Mouse (Mus musculus): ENCODE data around the gene Tspan4. TPM values are rescaled to one million over a fixed set of nuclear protein-coding genes. Genes with fewer than 3 reads are reported as not detected.

Gene Tspan4
- polyA plus RNA-seq, 1 experiment from 2014 or later, result 39.7 TPM

- peaks cover 18% of the 10 kb centered on the region; the same call in 1 of the 2 replicates for H3K27me3 ChIP-seq (replicated peaks; ENCODE audit: control insufficient read depth, insufficient read depth, low read length)
- no peak for ATAC-seq
- H3K36me3 ChIP-seq (ENCODE audit: control insufficient read depth, insufficient read depth), result peaks cover 3% of the 10 kb centered on the region; the same call in 1 of the 2 replicates
- H3K9me3 ChIP-seq (ENCODE audit: control insufficient read depth), result no peaks in the 10 kb centered on the region
- no peak for TF ChIP-seq CTCF (IDR thresholded peaks at IDR 0.05; ENCODE audit: low read depth)
- 13% methylated on average over 11 of the region's 11 CpGs for WGBS
- no peak overlapping the region for H3K27ac ChIP-seq (ENCODE audit: low read depth, low read length)
- H3K4me2 ChIP-seq (replicated peaks; ENCODE audit: low read depth), result peak overlapping the region; percentile 89
- no peaks in the 10 kb centered on the region; the same call in 1 of the 2 replicates for H3K4me1 ChIP-seq (replicated peaks; ENCODE audit: control insufficient read depth, insufficient read depth, low read length)
- peak overlapping the region; percentile 48 for H3K4me3 ChIP-seq (ENCODE audit: low read depth, low read length)
- H3K9ac ChIP-seq (ENCODE audit: low read depth, low read length), result no peak overlapping the region
Observed at GRCm38 (mm10) chr7:141482531-141483024, 7.5 kb downstream of the Tspan4 start.

GRCm38 (mm10) chr7:141483114-141483653 lies 8.1 kb downstream of the Tspan4 start:
- Histone ChIP-seq H3K4me3 (ENCODE audit: low read depth, low read length) (no peak overlapping the region), H3K27me3 (replicated peaks; ENCODE audit: control insufficient read depth, insufficient read depth, low read length) (peaks cover 18% of the 10 kb centered on the region; the same call in 1 of the 2 replicates), H3K9me3 (ENCODE audit: control insufficient read depth) (no peaks in the 10 kb centered on the region), H3K4me2 (replicated peaks; ENCODE audit: low read depth) (no peak overlapping the region), H3K4me1 (replicated peaks; ENCODE audit: control insufficient read depth, insufficient read depth, low read length) (no peaks in the 10 kb centered on the region; the same call in 1 of the 2 replicates), H3K9ac (ENCODE audit: low read depth, low read length) (no peak overlapping the region), H3K27ac (ENCODE audit: low read depth, low read length) (no peak overlapping the region), H3K36me3 (ENCODE audit: control insufficient read depth, insufficient read depth) (peaks cover 3% of the 10 kb centered on the region; the same call in 1 of the 2 replicates)
- no peak for ATAC-seq
- 75% methylated on average over 6 of the region's 6 CpGs for WGBS
- TF ChIP-seq CTCF (IDR thresholded peaks at IDR 0.05; ENCODE audit: low read depth), result no peak

- TF ChIP-seq CTCF (IDR thresholded peaks at IDR 0.05; ENCODE audit: low read depth), result no peak
- peaks cover 18% of the 10 kb centered on the region; the same call in 1 of the 2 replicates for H3K27me3 ChIP-seq (replicated peaks; ENCODE audit: control insufficient read depth, insufficient read depth, low read length)
- H3K4me1 ChIP-seq (replicated peaks; ENCODE audit: control insufficient read depth, insufficient read depth, low read length), result no peaks in the 10 kb centered on the region; the same call in 1 of the 2 replicates
- peaks cover 3% of the 10 kb centered on the region; the same call in 1 of the 2 replicates for H3K36me3 ChIP-seq (ENCODE audit: control insufficient read depth, insufficient read depth)
- H3K4me2 ChIP-seq (replicated peaks; ENCODE audit: low read depth), result no peak overlapping the region
- no peak overlapping the region for H3K9ac ChIP-seq (ENCODE audit: low read depth, low read length)
- no peak for ATAC-seq
- WGBS, result 85% methylated on average over 5 of the region's 5 CpGs
- H3K4me3 ChIP-seq (ENCODE audit: low read depth, low read length), result no peak overlapping the region
- H3K9me3 ChIP-seq (ENCODE audit: control insufficient read depth), result no peaks in the 10 kb centered on the region
- no peak overlapping the region for H3K27ac ChIP-seq (ENCODE audit: low read depth, low read length)
Observed at GRCm38 (mm10) chr7:141484186-141485120, 9.4 kb downstream of the Tspan4 start.

- Histone ChIP-seq H3K9me3 (ENCODE audit: control insufficient read depth) (no peaks in the 10 kb centered on the region), H3K27me3 (replicated peaks; ENCODE audit: control insufficient read depth, insufficient read depth, low read length) (peaks cover 18% of the 10 kb centered on the region; the same call in 1 of the 2 replicates), H3K27ac (ENCODE audit: low read depth, low read length) (no peak overlapping the region), H3K9ac (ENCODE audit: low read depth, low read length) (no peak overlapping the region), H3K4me2 (replicated peaks; ENCODE audit: low read depth) (no peak overlapping the region), H3K4me1 (replicated peaks; ENCODE audit: control insufficient read depth, insufficient read depth, low read length) (no peaks in the 10 kb centered on the region; the same call in 1 of the 2 replicates), H3K4me3 (ENCODE audit: low read depth, low read length) (no peak overlapping the region), H3K36me3 (ENCODE audit: control insufficient read depth, insufficient read depth) (peaks cover 3% of the 10 kb centered on the region; the same call in 1 of the 2 replicates)
- no peak for TF ChIP-seq CTCF (IDR thresholded peaks at IDR 0.05; ENCODE audit: low read depth)
- no peak for ATAC-seq
- WGBS, result 69% methylated on average over 2 of the region's 2 CpGs
Observed at GRCm38 (mm10) chr7:141485186-141485585, 10.1 kb downstream of the Tspan4 start.

GRCm38 (mm10) chr7:141485606-141486005 lies 10.6 kb downstream of the Tspan4 start:
- Histone ChIP-seq H3K27ac (ENCODE audit: low read depth, low read length) (no peak overlapping the region), H3K9me3 (ENCODE audit: control insufficient read depth) (no peaks in the 10 kb centered on the region), H3K4me1 (replicated peaks; ENCODE audit: control insufficient read depth, insufficient read depth, low read length) (no peaks in the 10 kb centered on the region; the same call in 1 of the 2 replicates), H3K4me3 (ENCODE audit: low read depth, low read length) (no peak overlapping the region), H3K4me2 (replicated peaks; ENCODE audit: low read depth) (no peak overlapping the region), H3K9ac (ENCODE audit: low read depth, low read length) (no peak overlapping the region), H3K36me3 (ENCODE audit: control insufficient read depth, insufficient read depth) (peaks cover 3% of the 10 kb centered on the region; the same call in 1 of the 2 replicates), H3K27me3 (replicated peaks; ENCODE audit: control insufficient read depth, insufficient read depth, low read length) (peaks cover 18% of the 10 kb centered on the region; the same call in 1 of the 2 replicates)
- ATAC-seq, result no peak
- TF ChIP-seq CTCF (IDR thresholded peaks at IDR 0.05; ENCODE audit: low read depth), result no peak
- WGBS, result 87% methylated on average over 2 of the region's 2 CpGs

GRCm38 (mm10) chr7:141486239-141486638 lies 11.2 kb downstream of the Tspan4 start:
- no peak overlapping the region for H3K27ac ChIP-seq (ENCODE audit: low read depth, low read length)
- no peak for TF ChIP-seq CTCF (IDR thresholded peaks at IDR 0.05; ENCODE audit: low read depth)
- H3K4me3 ChIP-seq (ENCODE audit: low read depth, low read length), result no peak overlapping the region
- H3K9me3 ChIP-seq (ENCODE audit: control insufficient read depth), result no peaks in the 10 kb centered on the region
- 94% methylated on average over 1 of the region's 1 CpGs for whole genome bisulfite sequencing
- peaks cover 9% of the 10 kb centered on the region; the same call in 1 of the 2 replicates for H3K36me3 ChIP-seq (ENCODE audit: control insufficient read depth, insufficient read depth)
- ATAC-seq, result no peak
- H3K4me1 ChIP-seq (replicated peaks; ENCODE audit: control insufficient read depth, insufficient read depth, low read length), result no peaks in the 10 kb centered on the region; the same call in 1 of the 2 replicates
- H3K4me2 ChIP-seq (replicated peaks; ENCODE audit: low read depth), result no peak overlapping the region
- no peak overlapping the region for H3K9ac ChIP-seq (ENCODE audit: low read depth, low read length)
- H3K27me3 ChIP-seq (replicated peaks; ENCODE audit: control insufficient read depth, insufficient read depth, low read length), result peaks cover 18% of the 10 kb centered on the region; the same call in 1 of the 2 replicates
